Mouse (Mus musculus) heart, embryonic 12.5 days (tissue): ENCODE results near the gene Nek5. TPM values are rescaled to one million over a fixed set of nuclear protein-coding genes. Genes with fewer than 3 reads are reported as not detected.

Source experiments
- ATAC-seq: fragments of 200-750 bp; cut with Nextera tagmentation; 2 replicates; pipeline ENCODE4 v1.8.0; 2017; ENCODE audit warnings: moderate TSS enrichment, moderate library complexity; ENCODE audit not compliant: insufficient number of reproducible peaks, low FRiP score
- H3K27ac ChIP-seq: fragments of 300-500 bp; sonication (generic); 2 replicates; pipeline ENCODE4 v1.5.1; 2016; ENCODE audit warnings: mild to moderate bottlenecking, moderate library complexity; ENCODE audit not compliant: poor library complexity, severe bottlenecking
- H3K27me3 ChIP-seq: fragments of 300-500 bp; sonication (generic); replicated peaks from 2 replicates; pipeline ENCODE4 v1.6.1; 2016; ENCODE audit warnings: mild to moderate bottlenecking, moderate library complexity
- H3K36me3 ChIP-seq: fragments of 300-500 bp; sonication (generic); 2 replicates; pipeline ENCODE4 v1.6.1; 2016; ENCODE audit warnings: mild to moderate bottlenecking, moderate library complexity
- H3K4me1 ChIP-seq: fragments of 300-500 bp; sonication (generic); replicated peaks from 2 replicates; pipeline ENCODE4 v1.6.1; 2016; ENCODE audit warnings: mild to moderate bottlenecking
- H3K4me2 ChIP-seq: fragments of 300-500 bp; sonication (generic); 2 replicates; pipeline ENCODE4 v1.6.1; 2016; ENCODE audit warnings: mild to moderate bottlenecking, moderate library complexity
- H3K4me3 ChIP-seq: fragments of 300-500 bp; sonication (generic); 2 replicates; pipeline ENCODE4 v1.5.1; 2016; ENCODE audit warnings: mild to moderate bottlenecking
- H3K9ac ChIP-seq: fragments of 300-500 bp; sonication (generic); 2 replicates; pipeline ENCODE4 v1.6.1; 2016; ENCODE audit warnings: mild to moderate bottlenecking, moderate library complexity
- H3K9me3 ChIP-seq: fragments of 300-500 bp; sonication (generic); replicated peaks from 2 replicates; pipeline ENCODE4 v1.6.1; 2016; ENCODE audit warnings: mild to moderate bottlenecking, moderate library complexity
- WGBS: fragments of 180-500 bp; shearing (Covaris S2); methylation state at CpG from one replicate; pipeline ENCODE4 v1.1.7; 2016; 5-methylcytosine and 5-hydroxymethylcytosine counted together
- polyA plus RNA-seq: library from polyadenylated mRNA; unstranded; fragments of >200 nt; fragmentation: Nextera tagmentation; extraction: Ambion mirVana; gene quantifications from 2 replicates; pipeline ENCODE4 v1.2.1, GENCODE M21; 2016

Nek5 gene
- polyA plus RNA-seq, 1 experiment from 2014 or later: 0.11 TPM

DNA sequence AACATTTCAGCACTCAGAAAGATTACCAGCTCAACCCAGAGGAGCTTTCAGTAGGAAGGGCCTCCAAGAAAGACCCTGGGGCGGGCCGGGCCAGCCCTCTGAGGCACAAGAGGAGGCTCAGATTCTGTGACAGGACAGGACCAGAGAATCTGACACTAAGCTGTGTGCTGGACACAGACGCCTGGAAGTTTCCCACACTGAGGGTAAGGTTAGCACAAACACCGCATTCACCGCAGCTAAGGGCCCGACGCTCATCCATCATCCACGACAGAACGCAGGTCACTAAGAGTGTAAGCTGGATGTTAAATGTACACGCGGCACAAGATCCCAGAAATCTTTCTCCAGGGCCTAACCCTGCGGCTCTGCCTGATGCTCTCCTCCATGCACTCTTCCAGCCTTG, 81.1 kb downstream of the Nek5 start:
- no peak overlapping the region for H3K4me3 ChIP-seq
- peaks cover 12% of the 10 kb centered on the region for H3K4me1 ChIP-seq
- ATAC-seq: no peak
- no peaks in the 10 kb centered on the region for H3K9me3 ChIP-seq
- no peak overlapping the region for H3K9ac ChIP-seq
- H3K27ac ChIP-seq: no peak overlapping the region
- H3K4me2 ChIP-seq: no peak overlapping the region
- no peaks in the 10 kb centered on the region for H3K36me3 ChIP-seq
- no peaks in the 10 kb centered on the region; the same call in 1 of the 2 replicates for H3K27me3 ChIP-seq
- 59% methylated on average over 12 of the region's 12 CpGs for WGBS

DNA sequence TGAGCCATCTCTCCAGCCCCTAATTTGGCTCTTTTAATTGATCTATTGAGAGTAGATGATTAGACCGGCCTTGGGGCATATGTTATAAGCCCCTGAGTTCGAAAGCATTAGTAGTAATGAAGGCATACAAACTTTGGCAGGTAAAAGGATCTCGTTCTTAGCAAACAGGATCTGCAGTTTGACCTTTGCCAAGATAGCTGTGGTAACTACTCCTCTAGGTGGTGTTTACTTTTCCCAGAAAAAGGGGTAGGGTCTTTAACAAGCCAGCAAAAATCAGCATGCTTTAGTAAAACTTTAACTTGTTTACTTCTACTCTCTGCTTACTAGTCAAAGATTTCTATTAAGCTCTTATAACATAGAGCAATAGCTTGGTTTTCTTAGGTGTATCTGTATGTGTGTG, 82.3 kb downstream of the Nek5 start:
- no peak for ATAC-seq
- H3K9me3 ChIP-seq: no peaks in the 10 kb centered on the region
- H3K4me3 ChIP-seq: no peak overlapping the region
- H3K27me3 ChIP-seq: no peaks in the 10 kb centered on the region; the same call in 1 of the 2 replicates
- no peak overlapping the region for H3K4me2 ChIP-seq
- H3K4me1 ChIP-seq: peaks cover 12% of the 10 kb centered on the region
- H3K27ac ChIP-seq: no peak overlapping the region
- no peak overlapping the region for H3K9ac ChIP-seq
- 84% methylated on average over 3 of the region's 3 CpGs for WGBS
- H3K36me3 ChIP-seq: no peaks in the 10 kb centered on the region

DNA sequence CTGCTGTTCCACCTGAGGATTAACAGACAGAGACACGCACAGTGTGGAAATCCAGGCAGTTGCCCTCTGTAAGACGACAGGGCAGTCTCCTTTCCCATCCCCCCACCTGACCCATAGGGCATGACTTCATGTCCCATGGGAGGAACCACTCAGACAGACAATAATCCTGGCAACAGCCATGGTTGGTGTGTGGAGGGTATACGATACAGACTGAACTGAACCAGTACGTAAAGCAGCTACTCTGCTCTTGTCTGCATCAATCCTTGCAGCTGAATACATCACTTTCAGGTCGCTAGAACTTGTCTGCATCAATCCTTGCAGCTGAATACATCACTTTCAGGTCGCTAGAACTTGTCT, 84.7 kb downstream of the Nek5 start:
- Histone ChIP-seq H3K9ac (no peak overlapping the region), H3K9me3 (no peaks in the 10 kb centered on the region), H3K4me1 (peaks cover 17% of the 10 kb centered on the region), H3K36me3 (no peaks in the 10 kb centered on the region), H3K4me2 (no peak overlapping the region), H3K27ac (no peak overlapping the region), H3K4me3 (no peak overlapping the region), H3K27me3 (no peaks in the 10 kb centered on the region; the same call in 1 of the 2 replicates)
- no peak for ATAC-seq
- WGBS: 50% methylated on average over 6 of the region's 6 CpGs

DNA sequence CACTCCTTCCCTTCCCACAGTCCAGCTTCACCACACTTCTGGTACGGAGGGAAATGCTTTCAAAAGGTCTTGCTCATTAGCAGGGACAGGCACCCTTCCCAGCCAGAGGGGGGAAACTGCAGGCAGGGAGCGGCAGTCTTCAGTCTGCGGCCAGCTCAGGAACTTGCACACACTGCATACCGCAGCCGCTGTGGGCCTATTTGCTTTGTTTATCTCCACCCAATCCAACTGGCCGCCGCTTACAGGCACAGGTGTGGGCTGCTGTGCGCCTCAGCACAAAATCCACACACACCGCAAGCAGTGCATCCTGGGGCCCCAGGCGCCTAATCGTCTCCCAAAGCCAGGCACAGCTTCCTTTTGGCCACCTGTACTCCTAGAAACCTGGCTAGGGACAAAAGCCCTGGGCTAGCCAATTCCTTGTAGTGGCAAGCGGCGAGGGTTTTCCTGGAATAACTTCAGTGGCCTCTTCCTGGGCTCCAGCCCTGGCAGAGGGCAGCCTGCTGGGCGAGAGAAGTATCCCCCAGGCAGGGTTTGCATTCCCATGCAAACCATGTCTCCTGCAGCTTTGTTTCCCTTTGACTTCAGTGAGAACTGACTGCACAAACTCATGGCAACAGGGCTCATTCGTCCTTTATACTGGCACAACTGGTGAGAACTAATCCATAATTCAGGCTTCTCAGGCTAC, 85.2 kb downstream of the Nek5 start:
- H3K4me3 ChIP-seq: no peak overlapping the region
- peak overlapping the region; percentile 40 for H3K4me2 ChIP-seq
- H3K36me3 ChIP-seq: no peaks in the 10 kb centered on the region
- no peaks in the 10 kb centered on the region; the same call in 1 of the 2 replicates for H3K27me3 ChIP-seq
- H3K27ac ChIP-seq: no peak overlapping the region
- WGBS: 16% methylated on average over 15 of the region's 15 CpGs
- H3K9me3 ChIP-seq: no peaks in the 10 kb centered on the region
- no peak for ATAC-seq
- 0 out of 2 replicates have a peak overlapping the region, but pooled peaks have one; percentile 6 for H3K9ac ChIP-seq
- H3K4me1 ChIP-seq: peaks cover 17% of the 10 kb centered on the region

DNA sequence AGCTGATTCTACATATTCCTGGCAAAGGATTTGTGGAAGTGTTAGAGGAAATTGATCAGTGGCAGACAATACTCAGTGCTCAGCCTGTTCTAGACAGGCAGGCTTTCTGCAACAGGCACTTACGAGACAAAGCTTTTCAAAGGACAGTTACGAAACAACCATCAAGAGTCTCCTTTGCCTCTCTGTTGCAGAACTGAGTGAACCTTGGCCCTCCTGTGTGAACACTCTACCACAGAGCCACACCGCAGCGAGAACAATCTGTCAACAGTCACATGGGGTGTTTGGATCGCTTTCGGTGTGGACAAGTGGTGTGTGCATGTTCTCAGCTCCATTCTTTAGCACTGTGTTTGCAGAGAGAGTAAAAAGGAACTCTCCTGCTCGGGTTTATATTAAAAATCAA, 87.8 kb downstream of the Nek5 start:
- ATAC-seq: no peak
- Histone ChIP-seq H3K36me3 (no peaks in the 10 kb centered on the region), H3K4me3 (no peak overlapping the region), H3K4me1 (peaks cover 17% of the 10 kb centered on the region), H3K9me3 (no peaks in the 10 kb centered on the region), H3K4me2 (no peak overlapping the region), H3K27me3 (no peaks in the 10 kb centered on the region; the same call in 1 of the 2 replicates), H3K27ac (no peak overlapping the region), H3K9ac (no peak overlapping the region)
- WGBS: 64% methylated on average over 7 of the region's 7 CpGs

DNA sequence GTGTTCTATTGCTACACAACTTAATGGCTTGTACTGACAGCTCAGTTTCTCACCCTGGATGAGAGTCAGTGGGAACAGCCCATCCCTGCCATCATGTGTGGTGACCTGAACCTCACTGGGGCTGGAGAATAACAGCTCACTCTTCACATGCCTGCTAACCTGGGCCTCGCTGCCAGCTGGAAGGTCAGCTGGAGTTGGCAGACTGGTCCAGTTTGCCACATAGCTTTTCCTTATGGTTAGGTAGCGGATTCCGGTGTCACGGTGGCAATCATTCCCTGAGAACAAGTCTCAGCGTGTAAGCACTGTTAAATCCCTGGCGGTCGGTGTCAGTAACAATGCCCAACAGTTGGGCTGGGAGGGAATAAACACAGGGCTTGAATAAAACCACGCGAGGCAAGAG, 88.7 kb downstream of the Nek5 start:
- Histone ChIP-seq H3K4me3 (no peak overlapping the region), H3K9ac (no peak overlapping the region), H3K27me3 (no peaks in the 10 kb centered on the region; the same call in 1 of the 2 replicates), H3K36me3 (no peaks in the 10 kb centered on the region), H3K9me3 (no peaks in the 10 kb centered on the region), H3K27ac (no peak overlapping the region), H3K4me2 (no peak overlapping the region), H3K4me1 (peaks cover 17% of the 10 kb centered on the region)
- WGBS: 92% methylated on average over 9 of the region's 9 CpGs
- no peak for ATAC-seq

DNA sequence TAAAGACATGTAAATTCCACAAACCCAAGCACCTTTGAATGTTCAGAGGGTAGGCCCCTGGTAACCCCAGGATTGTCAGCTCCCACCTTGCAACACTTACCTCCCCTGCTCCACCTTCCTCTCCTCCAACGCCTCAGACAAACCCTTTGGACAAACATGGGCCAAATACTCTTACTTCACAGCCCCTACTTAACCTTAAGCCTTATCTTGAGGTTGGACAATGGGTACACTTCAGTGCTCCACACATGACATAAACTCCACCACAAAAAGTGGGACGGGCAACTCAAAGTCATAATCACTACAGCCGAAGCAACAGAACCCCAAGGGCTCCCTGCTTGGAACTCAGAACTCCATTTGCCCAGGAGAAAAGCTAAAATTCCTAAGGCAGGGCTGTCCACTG, 93.9 kb downstream of the Nek5 start:
- Histone ChIP-seq H3K36me3 (no peaks in the 10 kb centered on the region), H3K4me1 (no peaks in the 10 kb centered on the region), H3K4me3 (no peak overlapping the region), H3K27me3 (no peaks in the 10 kb centered on the region), H3K9ac (no peak overlapping the region), H3K27ac (no peak overlapping the region), H3K4me2 (no peak overlapping the region), H3K9me3 (no peaks in the 10 kb centered on the region)
- WGBS: 73% methylated on average over 3 of the region's 3 CpGs
- no peak for ATAC-seq

DNA sequence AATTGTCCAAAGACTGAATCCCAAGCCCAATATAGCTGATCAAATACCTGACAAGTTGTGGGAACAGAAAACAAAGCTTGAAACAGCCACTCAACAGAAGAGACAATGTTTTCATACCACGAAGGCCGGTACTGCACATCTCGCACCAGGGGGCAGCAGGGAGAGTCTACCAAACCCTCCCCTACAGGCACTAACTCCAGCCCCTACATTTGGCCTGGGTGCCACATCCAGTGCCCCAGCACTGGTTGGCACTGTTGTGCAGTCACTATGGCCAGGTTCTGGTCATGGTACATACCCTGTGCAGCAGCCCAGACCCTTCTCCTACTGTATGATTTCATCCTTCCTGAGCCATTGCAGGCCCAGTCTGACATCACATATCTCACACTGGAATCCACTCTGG, 95.9 kb downstream of the Nek5 start:
- Histone ChIP-seq H3K9ac (no peak overlapping the region), H3K36me3 (no peaks in the 10 kb centered on the region), H3K27me3 (no peaks in the 10 kb centered on the region), H3K4me1 (no peaks in the 10 kb centered on the region), H3K4me3 (no peak overlapping the region), H3K27ac (no peak overlapping the region), H3K4me2 (no peak overlapping the region), H3K9me3 (no peaks in the 10 kb centered on the region)
- WGBS: 90% methylated on average over 3 of the region's 3 CpGs
- ATAC-seq: no peak

DNA sequence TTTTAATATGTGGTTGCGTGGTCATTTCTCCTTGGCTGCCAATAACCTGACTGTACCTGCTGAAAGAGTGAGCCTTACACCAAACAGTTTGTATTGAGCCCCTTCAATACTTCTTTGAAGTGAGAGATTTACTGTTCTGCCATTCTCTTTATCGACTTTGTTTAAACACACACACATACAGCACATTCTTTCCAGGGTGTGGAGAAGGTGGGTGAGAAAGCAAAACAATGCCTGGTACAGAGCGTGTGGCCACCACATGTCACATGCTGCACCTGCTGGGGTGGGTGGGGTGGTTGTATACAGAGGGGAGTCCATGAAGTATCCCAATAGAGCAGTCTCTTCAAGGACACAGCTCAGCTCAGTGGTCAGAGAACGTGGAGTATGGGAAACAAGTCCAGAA, 99.6 kb downstream of the Nek5 start:
- Histone ChIP-seq H3K27ac (no peak overlapping the region), H3K4me2 (no peak overlapping the region), H3K4me1 (no peaks in the 10 kb centered on the region), H3K36me3 (no peaks in the 10 kb centered on the region), H3K9me3 (no peaks in the 10 kb centered on the region), H3K4me3 (no peak overlapping the region), H3K9ac (no peak overlapping the region), H3K27me3 (no peaks in the 10 kb centered on the region)
- WGBS: 73% methylated on average over 4 of the region's 4 CpGs
- ATAC-seq: no peak

Other genes starting within 250 kb of the Nek5 start
- not detected in 2 replicates for gene Defb9, start 239.6 kb downstream of the Nek5 start, polyA plus RNA-seq
- gene Defb11, start 218.6 kb downstream of the Nek5 start, polyA plus RNA-seq: not detected in 2 replicates
- gene Defb15, start 192.3 kb downstream of the Nek5 start, polyA plus RNA-seq: not detected in 2 replicates
- not detected in 2 replicates for gene Defb35, start 186.7 kb downstream of the Nek5 start, polyA plus RNA-seq
- gene Defb13, start 178.3 kb downstream of the Nek5 start, polyA plus RNA-seq: not detected in 2 replicates
- gene Fam90a1a, start 166.3 kb downstream of the Nek5 start, polyA plus RNA-seq: not detected in 2 replicates
- not detected in 2 replicates for gene Ccdc70, start 155.3 kb downstream of the Nek5 start, polyA plus RNA-seq
- gene Atp7b, start 64.7 kb downstream of the Nek5 start, polyA plus RNA-seq: 2.4 and 2.9 TPM in 2 replicates
- gene Alg11, start 64.3 kb downstream of the Nek5 start, polyA plus RNA-seq: 27.9 and 29.1 TPM in 2 replicates
- gene Nek3, start 41.4 kb upstream of the Nek5 start, polyA plus RNA-seq: 4.7 and 5.0 TPM in 2 replicates
- 33.0 and 35.9 TPM in 2 replicates for gene Ckap2, start 60.8 kb upstream of the Nek5 start, polyA plus RNA-seq
- 23.8 and 24.2 TPM in 2 replicates for gene Vps36, start 67.8 kb upstream of the Nek5 start, polyA plus RNA-seq
- 17.2 and 18.7 TPM in 2 replicates for gene Thsd1, start 102.3 kb upstream of the Nek5 start, polyA plus RNA-seq
- not detected in 2 replicates for gene Tpte, start 158.4 kb upstream of the Nek5 start, polyA plus RNA-seq